Mouse (Mus musculus) heart, embryonic 10.5 days (tissue): ENCODE measurements around the gene Mettl21e. TPM values are rescaled to one million over a fixed set of nuclear protein-coding genes. Genes with fewer than 3 reads are reported as not detected.
"Not testable (repeated sequence)": the region's sequence is repeated elsewhere in the genome, so short reads cannot be mapped to it uniquely, and the experiment has no call there.

Experiments
- DNase-seq: peaks from one replicate; pipeline ENCODE4 v3.0.0-alpha.2; 2017; ENCODE audit warnings: low spot score
- H3K27ac ChIP-seq: fragments of 300-500 bp; sonication (generic); 2 replicates; pipeline ENCODE4 v1.5.1; 2016; ENCODE audit warnings: mild to moderate bottlenecking
- H3K27me3 ChIP-seq: fragments of 300-500 bp; sonication (generic); 2 replicates; pipeline ENCODE4 v1.6.1; 2016; ENCODE audit warnings: mild to moderate bottlenecking; ENCODE audit not compliant: poor library complexity, insufficient read depth, severe bottlenecking
- H3K36me3 ChIP-seq: fragments of 300-500 bp; sonication (generic); 2 replicates; pipeline ENCODE4 v1.6.1; 2016; ENCODE audit warnings: mild to moderate bottlenecking, moderate library complexity
- H3K4me1 ChIP-seq: fragments of 300-500 bp; sonication (generic); 2 replicates; pipeline ENCODE4 v1.6.1; 2016; ENCODE audit warnings: mild to moderate bottlenecking
- H3K4me3 ChIP-seq: fragments of 300-500 bp; sonication (generic); 2 replicates; pipeline ENCODE4 v1.5.1; 2016; ENCODE audit warnings: mild to moderate bottlenecking, moderate library complexity
- H3K9me3 ChIP-seq: fragments of 300-500 bp; sonication (generic); 2 replicates; pipeline ENCODE4 v1.6.1; 2016; ENCODE audit warnings: mild to moderate bottlenecking, moderate library complexity
- WGBS: fragments of 180-500 bp; shearing (Covaris S2); methylation state at CpG from one replicate; pipeline ENCODE4 v1.1.7; 2016; 5-methylcytosine and 5-hydroxymethylcytosine counted together
- polyA plus RNA-seq: library from polyadenylated mRNA; unstranded; fragments of >200 nt; fragmentation: Nextera tagmentation; extraction: Ambion mirVana; gene quantifications from 2 replicates; pipeline ENCODE4 v1.2.1, GENCODE M21; 2016

The Mettl21e gene
- polyA plus RNA-seq, result not detected in 2 replicates

DNA sequence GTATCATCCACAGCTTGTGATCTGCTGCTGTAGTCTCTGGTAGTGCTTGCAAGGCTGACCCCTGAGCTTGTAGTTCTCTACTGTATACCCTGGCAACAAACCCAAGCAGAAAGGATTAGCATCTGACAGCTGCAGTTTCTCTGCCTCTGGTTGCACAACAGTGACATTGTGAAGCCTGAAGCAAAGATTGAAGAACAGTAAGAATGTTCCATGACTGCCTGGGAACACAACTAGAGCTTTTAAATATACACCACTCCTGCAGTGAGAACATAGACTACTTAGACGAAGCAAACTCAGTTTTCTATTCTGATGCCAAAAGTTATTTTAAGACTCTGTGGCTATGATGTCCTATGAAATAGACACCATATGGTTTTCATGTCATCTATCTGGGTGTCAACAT is at the start of gene Mettl21e:
Gene Mettl21e, minus strand, starts transcription at position 86 of the 400 bp plus-strand sequence.
- Histone ChIP-seq H3K4me1 (no peaks in the 10 kb centered on the region), H3K4me3 (no peak within 1 kb of the TSS), H3K9me3 (no peaks in the 10 kb centered on the region), H3K27ac (no peak within 1 kb of the TSS), H3K36me3 (no peaks in the 10 kb centered on the region), H3K27me3 (no peaks in the 10 kb centered on the region)
- 59% methylated on average over 1 of the region's 1 CpGs for WGBS
- no peak for DNase-seq

- not testable (repeated sequence) for H3K36me3 ChIP-seq, H3K27ac ChIP-seq, H3K27me3 ChIP-seq, H3K4me1 ChIP-seq, H3K4me3 ChIP-seq, DNase-seq, H3K9me3 ChIP-seq
- WGBS, result 77% methylated on average over 2 of the region's 2 CpGs
Observed at GRCm38 (mm10) chr1:44240440-44240839, 21.7 kb upstream of the Mettl21e start.

GRCm38 (mm10) chr1:44239969-44240368 is 21.2 kb upstream of the Mettl21e start:
- no peak for DNase-seq
- no peaks in the 10 kb centered on the region for H3K27me3 ChIP-seq
- no peak overlapping the region for H3K4me3 ChIP-seq
- no peaks in the 10 kb centered on the region for H3K9me3 ChIP-seq
- H3K4me1 ChIP-seq, result no peaks in the 10 kb centered on the region
- no peak overlapping the region for H3K27ac ChIP-seq
- 88% methylated on average over 3 of the region's 3 CpGs for WGBS
- H3K36me3 ChIP-seq, result no peaks in the 10 kb centered on the region

DNA sequence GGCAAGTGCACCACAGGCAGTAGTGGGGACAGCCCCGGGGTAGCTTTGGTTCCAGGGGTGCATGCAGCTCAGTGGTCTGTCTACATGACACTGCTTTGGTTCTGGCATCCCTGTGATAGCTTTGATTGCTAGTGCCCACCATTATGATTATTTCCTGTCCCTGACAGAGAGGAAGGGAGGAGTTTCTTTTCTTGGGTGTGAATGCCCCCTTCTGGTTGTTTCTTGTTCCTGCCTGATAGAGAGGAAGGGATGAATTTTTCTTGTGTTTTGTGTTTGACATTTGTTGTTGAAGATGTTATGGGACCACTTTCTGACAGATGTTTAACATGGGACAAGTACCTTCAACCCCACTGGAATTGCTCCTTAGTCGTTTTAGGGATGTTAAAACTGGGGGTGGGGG is 18.5 kb upstream of the Mettl21e start:
- 64% methylated on average over 2 of the region's 2 CpGs for WGBS
- no peak for DNase-seq
- no peaks in the 10 kb centered on the region for H3K4me1 ChIP-seq
- no peak overlapping the region for H3K4me3 ChIP-seq
- H3K27me3 ChIP-seq, result no peaks in the 10 kb centered on the region
- no peaks in the 10 kb centered on the region for H3K36me3 ChIP-seq
- no peak overlapping the region for H3K27ac ChIP-seq
- no peaks in the 10 kb centered on the region for H3K9me3 ChIP-seq

DNA sequence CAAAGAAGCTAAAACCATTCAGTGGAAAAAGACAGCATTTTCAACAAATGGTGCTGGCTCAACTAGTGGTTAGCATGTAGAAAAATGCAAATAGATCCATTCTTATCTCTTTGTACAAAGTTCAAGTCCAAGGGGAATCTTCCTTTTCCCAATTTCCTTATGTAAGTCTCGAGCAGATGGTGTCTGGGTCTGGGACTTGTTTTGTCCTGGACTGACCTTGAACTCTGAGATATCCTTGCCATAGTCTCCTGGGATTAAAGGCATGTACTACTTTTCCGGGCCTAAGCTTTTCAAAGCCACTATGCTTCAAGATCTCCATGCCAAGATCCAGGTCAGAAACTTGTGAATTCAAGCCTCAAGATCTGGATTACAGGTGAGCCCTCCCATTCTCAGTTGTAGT is 16.6 kb upstream of the Mettl21e start:
- Histone ChIP-seq H3K9me3 (no peaks in the 10 kb centered on the region), H3K36me3 (no peaks in the 10 kb centered on the region), H3K4me3 (no peak overlapping the region), H3K27me3 (no peaks in the 10 kb centered on the region), H3K27ac (no peak overlapping the region), H3K4me1 (no peaks in the 10 kb centered on the region)
- WGBS, result 78% methylated on average over 2 of the region's 2 CpGs
- no peak for DNase-seq

DNA sequence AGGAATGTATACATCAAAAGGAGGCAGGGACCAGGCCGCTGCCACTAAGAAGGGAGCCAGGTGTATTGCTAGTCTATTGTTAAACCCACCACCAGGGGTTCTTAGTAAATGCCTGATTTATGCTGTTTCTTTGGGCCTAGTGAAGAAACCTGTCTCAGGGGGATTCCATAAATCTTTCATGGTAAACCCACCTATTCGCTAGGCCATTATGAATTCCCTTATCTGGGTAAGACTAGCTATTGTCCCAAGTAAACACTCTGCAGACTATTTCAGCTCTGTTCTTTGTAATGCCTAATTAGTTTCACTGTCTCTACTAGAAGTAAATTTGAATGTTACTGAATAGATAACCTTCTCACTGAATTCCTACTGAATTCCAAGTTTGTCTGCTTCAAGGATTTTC is 15.8 kb upstream of the Mettl21e start:
- H3K36me3 ChIP-seq, H3K4me3 ChIP-seq, H3K9me3 ChIP-seq, DNase-seq, H3K4me1 ChIP-seq, H3K27me3 ChIP-seq, H3K27ac ChIP-seq: not testable (repeated sequence)
- WGBS, result 88% methylated on average over 2 of the region's 2 CpGs

DNA sequence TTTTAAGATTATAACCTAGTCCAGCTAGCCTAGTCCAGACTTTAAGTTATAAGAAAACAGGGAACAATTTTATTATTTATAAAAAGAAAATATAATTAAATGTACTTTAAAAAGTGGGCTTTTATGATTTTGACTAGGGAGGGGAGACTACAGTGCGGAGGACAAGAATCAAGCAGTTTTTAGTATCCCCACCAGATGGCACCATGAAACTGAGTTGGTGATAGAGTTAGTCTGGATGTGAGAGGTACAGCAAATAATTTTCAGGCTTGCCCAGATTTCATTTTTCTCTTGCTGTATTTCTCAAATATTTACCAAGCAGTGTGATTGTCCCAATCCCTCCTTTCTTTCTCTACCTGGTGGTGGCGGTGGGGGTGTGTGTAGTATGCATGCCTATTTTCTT is 10.3 kb upstream of the Mettl21e start:
- WGBS, result 52% methylated on average over 2 of the region's 2 CpGs
- Histone ChIP-seq H3K4me1 (no peaks in the 10 kb centered on the region), H3K9me3 (no peaks in the 10 kb centered on the region), H3K36me3 (no peaks in the 10 kb centered on the region), H3K27ac (no peak overlapping the region), H3K4me3 (no peak overlapping the region), H3K27me3 (no peaks in the 10 kb centered on the region)
- no peak for DNase-seq

- Histone ChIP-seq H3K9me3 (no peaks in the 10 kb centered on the region), H3K4me3 (no peak overlapping the region), H3K4me1 (no peaks in the 10 kb centered on the region), H3K27me3 (no peaks in the 10 kb centered on the region), H3K27ac (no peak overlapping the region), H3K36me3 (no peaks in the 10 kb centered on the region)
- no peak for DNase-seq
- WGBS, result 63% methylated on average over 2 of the region's 2 CpGs
Observed at GRCm38 (mm10) chr1:44217118-44217517, 1.6 kb downstream of the Mettl21e start.

DNA sequence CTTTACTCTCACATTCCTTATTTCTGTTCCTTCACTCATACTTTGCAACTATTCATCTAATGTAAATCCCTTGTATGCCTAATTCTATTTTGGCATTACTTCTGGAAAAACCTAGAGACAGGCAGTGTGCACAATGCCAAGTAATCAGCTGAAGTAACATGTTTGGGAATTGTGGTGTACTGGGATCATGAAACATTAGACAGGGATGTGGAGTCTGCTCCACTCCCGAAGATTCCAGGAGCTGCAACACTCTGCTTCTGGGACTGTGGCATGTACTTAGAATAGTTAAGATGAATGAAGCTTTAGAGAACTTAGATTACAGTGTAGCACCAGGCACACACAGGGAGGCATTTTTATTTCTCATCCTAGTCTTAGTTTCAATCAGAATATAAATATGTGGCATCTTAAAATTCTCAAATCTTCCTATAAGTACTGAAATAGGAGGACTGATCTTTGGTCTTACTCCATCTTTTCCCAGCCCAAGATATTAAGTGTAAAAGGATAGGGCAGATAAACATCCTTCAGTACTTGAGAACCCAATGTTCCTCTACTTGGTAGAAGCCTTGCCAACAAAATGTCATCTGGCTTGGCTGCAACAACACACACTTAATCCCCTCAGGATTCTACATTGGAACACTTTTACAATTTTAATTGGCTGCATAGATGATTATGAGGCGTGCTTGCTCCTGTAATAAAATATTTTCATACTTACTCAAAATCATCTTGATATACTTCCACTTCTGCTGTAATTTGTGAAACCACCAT is 2.2 kb downstream of the Mettl21e start:
- H3K4me1 ChIP-seq, result no peaks in the 10 kb centered on the region
- no peaks in the 10 kb centered on the region for H3K36me3 ChIP-seq
- no peaks in the 10 kb centered on the region for H3K9me3 ChIP-seq
- WGBS, result 71% methylated on average over 2 of the region's 2 CpGs
- no peak overlapping the region for H3K4me3 ChIP-seq
- no peak overlapping the region for H3K27ac ChIP-seq
- no peak for DNase-seq
- no peaks in the 10 kb centered on the region for H3K27me3 ChIP-seq

- WGBS, result 52% methylated on average over 2 of the region's 2 CpGs
- H3K4me1 ChIP-seq, result no peaks in the 10 kb centered on the region
- H3K27me3 ChIP-seq, result no peaks in the 10 kb centered on the region
- H3K36me3 ChIP-seq, result no peaks in the 10 kb centered on the region
- H3K9me3 ChIP-seq, result no peaks in the 10 kb centered on the region
- no peak for DNase-seq
- no peak overlapping the region for H3K4me3 ChIP-seq
- H3K27ac ChIP-seq, result no peak overlapping the region
Observed at GRCm38 (mm10) chr1:44214443-44214842, 4.3 kb downstream of the Mettl21e start.

DNA sequence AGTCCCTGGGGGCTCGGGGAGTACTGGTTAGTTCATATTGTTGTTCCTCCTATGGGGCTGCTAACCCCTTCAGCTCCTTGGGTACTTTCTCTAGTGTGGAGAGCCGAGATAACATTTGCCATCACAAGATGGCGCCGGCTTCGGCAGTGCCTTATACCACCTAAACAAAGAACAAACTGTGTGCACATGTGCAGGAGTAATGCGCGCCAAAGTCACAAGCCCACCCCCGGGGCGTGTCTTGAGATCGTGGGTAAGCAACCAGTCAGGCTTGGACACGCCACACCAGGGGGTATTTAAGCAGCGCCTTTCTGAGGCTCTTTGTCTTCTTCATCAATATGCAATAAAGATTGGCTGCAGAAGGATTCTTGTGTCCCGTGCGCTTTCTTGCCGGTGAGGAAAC is 15.9 kb downstream of the Mettl21e start:
- Histone ChIP-seq H3K9me3 (no peaks in the 10 kb centered on the region), H3K27ac (no peak overlapping the region), H3K27me3 (0 out of 2 replicates have a peak, but pooled peaks cover 4% of the 10 kb centered on the region), H3K36me3 (no peaks in the 10 kb centered on the region), H3K4me1 (no peaks in the 10 kb centered on the region), H3K4me3 (no peak overlapping the region)
- DNase-seq, result no peak
- 86% methylated on average over 15 of the region's 15 CpGs for WGBS

- H3K4me3 ChIP-seq, result peak overlapping the region; percentile 62
- 12% methylated on average over 47 of the region's 47 CpGs for WGBS
- H3K9me3 ChIP-seq, result no peaks in the 10 kb centered on the region
- H3K27ac ChIP-seq, result no peak overlapping the region
- DNase-seq, result no peak
- no peaks in the 10 kb centered on the region for H3K4me1 ChIP-seq
- H3K27me3 ChIP-seq, result 0 out of 2 replicates have a peak, but pooled peaks cover 5% of the 10 kb centered on the region
- H3K36me3 ChIP-seq, result no peaks in the 10 kb centered on the region
Observed at GRCm38 (mm10) chr1:44198273-44199171, 20.2 kb downstream of the Mettl21e start.

- Histone ChIP-seq H3K4me3 (no peak overlapping the region), H3K27me3 (no peaks in the 10 kb centered on the region), H3K4me1 (no peaks in the 10 kb centered on the region), H3K36me3 (peaks cover 8% of the 10 kb centered on the region; the same call in 1 of the 2 replicates), H3K27ac (no peak overlapping the region), H3K9me3 (no peaks in the 10 kb centered on the region)
- DNase-seq, result no peak
Observed at GRCm38 (mm10) chr1:44186396-44186795, 32.4 kb downstream of the Mettl21e start.
